Mouse (Mus musculus): ENCODE data around the gene Glo1. TPM values are rescaled to one million over a fixed set of nuclear protein-coding genes. Genes with fewer than 3 reads are reported as not detected.

Glo1 gene
- polyA plus RNA-seq, 2 experiments: 98.1 to 280 TPM

DNA sequence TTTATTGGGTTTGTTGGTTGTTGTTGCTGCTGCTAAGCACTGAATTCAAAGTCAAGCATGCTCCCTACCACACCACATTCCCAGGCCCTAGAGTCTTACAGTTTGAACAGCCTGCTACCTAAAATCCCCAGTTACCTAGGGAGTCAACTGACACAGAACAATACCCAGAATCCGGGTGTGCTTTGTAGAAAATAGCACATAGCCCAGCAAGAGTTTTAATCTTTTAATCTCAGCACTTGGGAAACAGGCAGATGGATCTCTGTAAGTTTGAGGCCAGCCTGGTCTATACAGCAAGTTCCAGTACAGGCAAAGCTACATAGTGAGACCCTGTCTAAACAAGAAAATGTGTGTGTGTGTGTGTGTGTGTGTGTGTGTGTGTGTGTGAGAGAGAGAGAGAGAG, 15.9 kb downstream of the Glo1 start:
- Histone ChIP-seq H3K9ac (replicated peaks) (peak overlapping the region; percentile 94), H3K4me1 (replicated peaks; ENCODE audit: control insufficient read depth in 2 of 2, insufficient read depth in 2 of 2, low read length in 1 of 2) (peaks cover 49 to 58% of the 10 kb centered on the region in 2 experiments), H3K36me3 (replicated peaks; ENCODE audit: control insufficient read depth, insufficient read depth, low read depth) (peaks cover 11% of the 10 kb centered on the region), H3K27ac (peak overlapping the region; percentile 66), H3K27me3 (ENCODE audit: control insufficient read depth, insufficient read depth, low read length) (no peaks in the 10 kb centered on the region), H3K4me3 (ENCODE audit: insufficient read depth in 1 of 2, low read depth in 2 of 2, low read length in 2 of 2) (peak overlapping the region; percentile 68 to 89), H3K4me2 (ENCODE audit: low read depth) (peak overlapping the region; percentile 78), H3K9me3 (ENCODE audit: control insufficient read depth, low read length) (no peaks in the 10 kb centered on the region)
- DNase-seq (ENCODE audit: low read depth in 3 of 3, low spot score in 3 of 3) (no peak), ATAC-seq (ENCODE audit: insufficient read depth) (no peak)
- no peak for TF ChIP-seq EP300 (IDR thresholded peaks at IDR 0.05; ENCODE audit: low read depth)
- TF ChIP-seq CTCF (IDR thresholded peaks at IDR 0.05; ENCODE audit: low read depth): no peak
- WGBS (ENCODE audit: insufficient replicate concordance): 41% methylated on average over 1 of the region's 1 CpGs

DNA sequence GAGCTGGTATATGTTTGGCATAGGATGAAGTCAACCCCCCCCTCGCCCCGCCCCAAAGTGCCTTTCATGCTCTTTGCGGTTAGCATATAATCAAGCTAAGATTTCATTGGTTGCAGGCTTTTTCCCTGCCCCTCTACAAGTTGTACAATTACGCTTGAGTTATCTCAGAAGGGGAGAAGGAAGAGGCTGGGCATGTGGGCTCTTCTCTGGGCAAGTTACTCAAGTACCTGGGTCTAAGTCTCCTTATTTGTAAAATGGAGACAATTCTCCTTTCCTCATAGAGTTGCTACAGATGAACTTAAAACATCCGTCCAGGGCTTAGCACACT, 16.7 kb downstream of the Glo1 start:
- peak overlapping the region; percentile 78 for H3K4me2 ChIP-seq (ENCODE audit: low read depth)
- peaks cover 42 to 53% of the 10 kb centered on the region in 2 experiments for H3K4me1 ChIP-seq (replicated peaks; ENCODE audit: control insufficient read depth in 2 of 2, insufficient read depth in 2 of 2, low read length in 1 of 2)
- peak overlapping the region; percentile 66 for H3K27ac ChIP-seq
- H3K4me3 ChIP-seq (ENCODE audit: insufficient read depth in 1 of 2, low read depth in 2 of 2, low read length in 2 of 2): peak overlapping the region; percentile 59 to 89
- ATAC-seq (ENCODE audit: insufficient read depth) (no peak), DNase-seq (ENCODE audit: low read depth in 3 of 3, low spot score in 3 of 3) (no peak)
- no peak for TF ChIP-seq CTCF (IDR thresholded peaks at IDR 0.05; ENCODE audit: low read depth)
- no peaks in the 10 kb centered on the region for H3K27me3 ChIP-seq (ENCODE audit: control insufficient read depth, insufficient read depth, low read length)
- no peaks in the 10 kb centered on the region for H3K9me3 ChIP-seq (ENCODE audit: control insufficient read depth, low read length)
- WGBS (ENCODE audit: insufficient replicate concordance): 66% methylated on average over 5 of the region's 5 CpGs
- H3K36me3 ChIP-seq (replicated peaks; ENCODE audit: control insufficient read depth, insufficient read depth, low read depth): peaks cover 11% of the 10 kb centered on the region
- peak overlapping the region; percentile 59; the same call in 1 of the 2 replicates for H3K9ac ChIP-seq (replicated peaks)

DNA sequence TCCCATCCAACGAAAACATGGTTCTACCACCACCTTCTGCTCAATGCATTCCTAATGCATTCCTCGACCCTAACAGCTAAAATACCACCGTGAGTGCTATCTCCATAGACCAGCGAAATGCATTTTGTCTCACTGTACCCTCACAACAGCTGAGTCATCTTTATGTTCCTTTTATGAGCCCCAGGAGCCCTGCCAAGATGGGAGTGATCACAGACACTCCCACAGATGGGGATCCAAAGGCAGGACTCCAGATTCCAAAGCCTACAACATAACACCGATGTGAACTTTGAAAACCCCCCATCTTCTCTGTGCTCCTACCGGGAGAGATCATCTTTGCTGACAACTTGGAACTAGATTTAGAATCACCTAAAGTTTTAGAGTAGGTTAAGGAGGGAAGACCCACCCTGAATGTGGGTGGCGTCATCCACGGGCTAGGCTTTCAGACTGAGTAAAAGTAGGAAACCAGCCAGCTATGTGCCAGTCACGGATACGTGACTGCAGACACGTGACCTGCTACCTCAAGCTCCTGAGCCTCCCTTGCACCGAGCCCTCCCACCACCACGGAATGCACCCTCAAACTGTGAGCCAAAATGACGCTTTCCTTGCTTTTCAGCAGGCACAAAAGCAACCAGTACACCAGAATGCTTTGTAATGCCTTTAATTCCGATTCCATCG, 17.2 kb downstream of the Glo1 start:
- peak overlapping the region; percentile 59 for H3K9ac ChIP-seq (replicated peaks)
- DNase-seq (ENCODE audit: low read depth in 3 of 3, low spot score in 3 of 3) (peak in 2 of 3 experiments; percentile 40 to 64), ATAC-seq (ENCODE audit: insufficient read depth) (peak; percentile 20; the same call in 1 of the 2 replicates)
- H3K4me2 ChIP-seq (ENCODE audit: low read depth): peak overlapping the region; percentile 78
- no peaks in the 10 kb centered on the region for H3K9me3 ChIP-seq (ENCODE audit: control insufficient read depth, low read length)
- peak overlapping the region; percentile 59 to 89 for H3K4me3 ChIP-seq (ENCODE audit: insufficient read depth in 1 of 2, low read depth in 2 of 2, low read length in 2 of 2)
- WGBS (ENCODE audit: insufficient replicate concordance): 57% methylated on average over 16 of the region's 16 CpGs
- peak overlapping the region; percentile 66 for H3K27ac ChIP-seq
- H3K27me3 ChIP-seq (ENCODE audit: control insufficient read depth, insufficient read depth, low read length): no peaks in the 10 kb centered on the region
- H3K36me3 ChIP-seq (replicated peaks; ENCODE audit: control insufficient read depth, insufficient read depth, low read depth): peaks cover 11% of the 10 kb centered on the region
- H3K4me1 ChIP-seq (replicated peaks; ENCODE audit: control insufficient read depth in 2 of 2, insufficient read depth in 2 of 2, low read length in 1 of 2): peaks cover 38 to 50% of the 10 kb centered on the region in 2 experiments
- TF ChIP-seq EP300 (IDR thresholded peaks at IDR 0.05; ENCODE audit: low read depth) (no peak), CTCF (IDR thresholded peaks at IDR 0.05; ENCODE audit: low read depth) (no peak)

DNA sequence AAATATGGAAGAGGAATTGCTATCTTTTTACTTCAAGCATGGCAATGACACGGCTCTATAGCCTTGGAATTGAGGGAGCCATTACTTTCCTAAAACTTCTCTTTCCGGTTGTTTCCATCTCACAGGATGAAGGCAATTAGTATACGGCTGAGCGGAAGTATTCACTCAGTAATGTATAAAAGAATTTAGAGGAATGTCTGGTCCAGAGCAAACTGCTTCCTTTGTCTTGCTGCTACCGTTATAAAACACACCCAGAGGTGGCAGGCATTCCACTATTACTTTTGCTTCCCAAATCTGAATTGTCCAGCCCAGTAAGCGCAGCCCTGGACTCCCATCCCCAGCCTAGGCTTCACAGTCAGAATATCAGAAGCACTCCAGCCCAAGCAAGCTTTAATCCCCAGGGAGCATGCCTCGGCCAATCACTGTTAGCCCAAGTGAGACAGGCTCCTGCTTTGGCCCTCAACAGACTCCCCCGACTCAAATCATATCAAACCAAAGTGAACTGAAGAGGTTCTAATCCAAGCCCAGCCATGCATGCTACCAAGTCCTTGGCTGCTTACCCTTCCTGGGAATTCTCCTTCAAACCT, 18.7 kb downstream of the Glo1 start:
- no peak overlapping the region for H3K4me3 ChIP-seq (ENCODE audit: insufficient read depth in 1 of 2, low read depth in 2 of 2, low read length in 2 of 2)
- H3K27ac ChIP-seq: no peak overlapping the region
- H3K4me2 ChIP-seq (ENCODE audit: low read depth): no peak overlapping the region
- H3K9me3 ChIP-seq (ENCODE audit: control insufficient read depth, low read length): no peaks in the 10 kb centered on the region
- H3K4me1 ChIP-seq (replicated peaks; ENCODE audit: control insufficient read depth in 2 of 2, insufficient read depth in 2 of 2, low read length in 1 of 2): peaks cover 26 to 38% of the 10 kb centered on the region in 2 experiments
- 86% methylated on average over 8 of the region's 8 CpGs for WGBS (ENCODE audit: insufficient replicate concordance)
- ATAC-seq (ENCODE audit: insufficient read depth): no peak
- H3K27me3 ChIP-seq (ENCODE audit: control insufficient read depth, insufficient read depth, low read length): no peaks in the 10 kb centered on the region
- no peak for TF ChIP-seq EP300 (IDR thresholded peaks at IDR 0.05; ENCODE audit: low read depth)
- no peak for TF ChIP-seq CTCF (IDR thresholded peaks at IDR 0.05; ENCODE audit: low read depth)
- H3K36me3 ChIP-seq (replicated peaks; ENCODE audit: control insufficient read depth, insufficient read depth, low read depth): peaks cover 20% of the 10 kb centered on the region
- no peak overlapping the region for H3K9ac ChIP-seq (replicated peaks)
- DNase-seq (ENCODE audit: low read depth in 3 of 3, low spot score in 3 of 3): no peak

DNA sequence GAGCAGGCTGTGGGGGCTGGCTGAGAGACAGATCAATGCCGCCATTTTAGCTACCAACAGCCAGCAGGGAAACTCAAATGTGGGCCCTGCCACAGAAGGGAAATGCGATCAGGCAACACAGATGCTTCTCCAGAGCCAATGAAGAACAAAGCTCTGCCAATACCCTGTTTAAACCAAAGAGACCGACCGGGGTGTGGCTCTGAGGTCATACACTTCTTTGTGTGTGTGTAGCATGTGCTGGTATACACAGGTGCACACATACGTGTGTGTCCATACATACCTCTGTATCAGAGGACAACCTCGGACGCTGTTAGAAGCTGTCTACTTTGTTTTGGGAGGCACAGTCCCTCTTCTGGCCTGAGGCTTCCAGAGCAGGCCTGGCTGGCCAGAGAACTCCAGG, 19.3 kb downstream of the Glo1 start:
- peaks cover 22 to 36% of the 10 kb centered on the region in 2 experiments for H3K4me1 ChIP-seq (replicated peaks; ENCODE audit: control insufficient read depth in 2 of 2, insufficient read depth in 2 of 2, low read length in 1 of 2)
- no peak overlapping the region for H3K4me2 ChIP-seq (ENCODE audit: low read depth)
- no peak for ATAC-seq (ENCODE audit: insufficient read depth)
- TF ChIP-seq CTCF (IDR thresholded peaks at IDR 0.05; ENCODE audit: low read depth): no peak
- TF ChIP-seq EP300 (IDR thresholded peaks at IDR 0.05; ENCODE audit: low read depth): no peak
- H3K36me3 ChIP-seq (replicated peaks; ENCODE audit: control insufficient read depth, insufficient read depth, low read depth): peaks cover 27% of the 10 kb centered on the region
- no peaks in the 10 kb centered on the region for H3K9me3 ChIP-seq (ENCODE audit: control insufficient read depth, low read length)
- no peak overlapping the region for H3K27ac ChIP-seq
- WGBS (ENCODE audit: insufficient replicate concordance): 84% methylated on average over 7 of the region's 7 CpGs
- DNase-seq (ENCODE audit: low read depth in 3 of 3, low spot score in 3 of 3): no peak
- H3K9ac ChIP-seq (replicated peaks): no peak overlapping the region
- no peaks in the 10 kb centered on the region for H3K27me3 ChIP-seq (ENCODE audit: control insufficient read depth, insufficient read depth, low read length)
- H3K4me3 ChIP-seq (ENCODE audit: insufficient read depth in 1 of 2, low read depth in 2 of 2, low read length in 2 of 2): no peak overlapping the region
